Mouse (Mus musculus) embryonic facial prominence, embryonic 13.5 days (tissue): ENCODE results near the gene Ccdc106. TPM values are rescaled to one million over a fixed set of nuclear protein-coding genes. Genes with fewer than 3 reads are reported as not detected.

Experiments
- ATAC-seq: fragments of 200-750 bp; cut with Nextera tagmentation; 2 replicates; pipeline ENCODE4 v1.8.0; 2017; ENCODE audit warnings: low read depth; ENCODE audit not compliant: insufficient number of reproducible peaks, insufficient read depth, low FRiP score, low TSS enrichment
- H3K27ac ChIP-seq: fragments of 300-500 bp; sonication (generic); 2 replicates; pipeline ENCODE4 v1.5.1; 2015; ENCODE audit warnings: moderate library complexity, mild to moderate bottlenecking, inconsistent platforms
- H3K27me3 ChIP-seq: fragments of 300-500 bp; sonication (generic); 2 replicates; pipeline ENCODE4 v1.6.1; 2015; ENCODE audit warnings: mild to moderate bottlenecking, inconsistent platforms
- H3K36me3 ChIP-seq: fragments of 300-500 bp; sonication (generic); 2 replicates; pipeline ENCODE4 v1.6.1; 2015; ENCODE audit warnings: mild to moderate bottlenecking, inconsistent platforms
- H3K4me1 ChIP-seq: fragments of 300-500 bp; sonication (generic); 2 replicates; pipeline ENCODE4 v1.6.1; 2015; ENCODE audit warnings: inconsistent platforms
- H3K4me2 ChIP-seq: fragments of 300-500 bp; sonication (generic); 2 replicates; pipeline ENCODE4 v1.6.1; 2015; ENCODE audit warnings: moderate library complexity, mild to moderate bottlenecking, inconsistent platforms
- H3K4me3 ChIP-seq: fragments of 300-500 bp; sonication (generic); 2 replicates; pipeline ENCODE4 v1.5.1; 2015; ENCODE audit warnings: mild to moderate bottlenecking, inconsistent platforms
- H3K9ac ChIP-seq: fragments of 300-500 bp; sonication (generic); 2 replicates; pipeline ENCODE4 v1.6.1; 2015; ENCODE audit warnings: mild to moderate bottlenecking, inconsistent platforms
- H3K9me3 ChIP-seq: fragments of 300-500 bp; sonication (generic); 2 replicates; pipeline ENCODE4 v1.6.1; 2016; ENCODE audit warnings: inconsistent platforms
- WGBS: fragments of 180-500 bp; shearing (Covaris S2); methylation state at CpG from one replicate; pipeline ENCODE4 v1.1.7; 2015; ENCODE audit warnings: mixed read lengths; 5-methylcytosine and 5-hydroxymethylcytosine counted together
- polyA plus RNA-seq: library from polyadenylated mRNA; unstranded; fragments of >200 nt; fragmentation: Nextera tagmentation; extraction: Ambion mirVana; gene quantifications from 2 replicates; pipeline ENCODE4 v1.2.1, GENCODE M21; 2015

Gene Ccdc106
- polyA plus RNA-seq, 1 experiment from 2014 or later: 46.1 TPM

DNA sequence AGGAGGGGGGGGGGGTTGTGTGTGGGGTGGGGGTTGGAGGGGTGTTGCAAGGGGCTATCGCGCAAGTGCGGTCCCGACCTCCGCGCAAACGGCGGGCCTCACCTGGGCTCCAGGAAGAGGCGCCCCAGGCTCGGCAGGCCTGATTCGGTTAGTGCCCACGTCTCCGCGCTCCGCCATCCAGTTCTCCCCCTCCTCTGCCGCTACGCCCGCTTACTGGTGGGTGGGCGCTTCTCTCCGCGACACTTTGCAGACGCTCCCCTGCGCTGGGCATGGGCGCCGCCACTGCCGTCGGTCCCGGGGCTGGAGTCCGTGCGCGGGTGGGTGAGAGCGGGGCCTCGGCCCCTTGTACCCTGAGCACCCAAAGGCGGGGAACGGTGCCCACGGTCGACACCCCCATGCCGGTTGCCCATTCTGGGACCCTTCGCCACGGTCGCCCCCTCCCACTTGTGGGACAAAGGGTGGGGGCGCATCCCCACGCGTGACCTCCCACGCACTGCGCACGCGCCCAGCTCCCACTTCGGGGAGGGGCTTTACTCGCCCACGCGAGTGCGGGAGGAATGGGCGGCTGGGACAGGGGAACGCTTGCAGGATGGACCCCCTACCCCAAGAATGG lies 36.4 kb downstream of the Ccdc106 start:
- Histone ChIP-seq H3K4me3 (peak overlapping the region; percentile 68), H3K27ac (peak overlapping the region; percentile 62), H3K9ac (peak overlapping the region; percentile 89), H3K9me3 (no peaks in the 10 kb centered on the region), H3K4me2 (peak overlapping the region; percentile 82), H3K27me3 (peaks cover 53% of the 10 kb centered on the region), H3K4me1 (peaks cover 60% of the 10 kb centered on the region), H3K36me3 (no peaks in the 10 kb centered on the region)
- no peak for ATAC-seq
- WGBS: under 1% methylated on average over 52 of the region's 55 CpGs

DNA sequence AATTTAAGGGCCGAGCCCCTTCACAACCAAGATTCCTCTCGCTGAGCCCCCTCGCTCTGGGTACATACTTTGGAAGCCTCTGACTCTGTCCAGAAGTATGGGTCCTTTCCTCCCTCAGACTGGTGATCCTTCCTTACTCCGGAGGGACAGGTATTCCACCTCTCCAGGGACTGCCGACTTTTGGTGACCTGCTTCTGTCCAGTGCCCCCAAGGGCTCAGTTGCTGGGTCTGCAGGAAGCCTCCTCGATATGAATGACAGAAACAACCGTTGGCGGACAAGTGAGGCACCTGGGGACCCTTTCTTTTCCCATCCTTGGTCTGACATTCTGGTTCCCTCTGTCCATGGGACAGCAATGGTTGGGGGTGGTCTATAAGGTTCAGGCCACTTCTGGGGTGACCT lies 37.0 kb downstream of the Ccdc106 start:
- Histone ChIP-seq H3K4me1 (peaks cover 54% of the 10 kb centered on the region), H3K36me3 (no peaks in the 10 kb centered on the region), H3K9ac (peak overlapping the region; percentile 89), H3K27me3 (peaks cover 46% of the 10 kb centered on the region), H3K9me3 (no peaks in the 10 kb centered on the region), H3K27ac (no peak overlapping the region), H3K4me2 (peak overlapping the region; percentile 82), H3K4me3 (peak overlapping the region; percentile 68)
- 36% methylated on average over 8 of the region's 8 CpGs for WGBS
- no peak for ATAC-seq

DNA sequence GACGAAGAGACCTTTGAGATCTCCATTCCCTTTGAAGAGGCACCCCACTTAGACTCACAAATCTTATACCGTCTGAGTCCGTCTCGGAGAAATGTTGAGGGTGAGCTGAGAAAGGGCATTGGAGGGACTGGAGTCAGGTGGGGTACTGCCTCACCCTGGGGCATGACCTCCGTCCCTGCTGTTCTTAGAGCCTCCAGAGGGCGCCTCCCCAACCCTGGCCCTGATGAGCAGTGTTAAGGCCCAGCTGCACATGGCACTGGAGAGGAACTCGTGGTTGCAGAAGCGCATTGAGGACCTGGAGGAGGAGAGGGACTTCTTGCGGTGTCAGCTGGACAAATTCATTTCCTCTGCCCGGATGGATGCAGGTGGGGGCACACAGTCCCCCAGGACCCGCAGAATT lies 37.5 kb downstream of the Ccdc106 start:
- Histone ChIP-seq H3K27me3 (peaks cover 42% of the 10 kb centered on the region), H3K9me3 (no peaks in the 10 kb centered on the region), H3K4me3 (peak overlapping the region; percentile 68), H3K4me2 (peak overlapping the region; percentile 82), H3K9ac (peak overlapping the region; percentile 89), H3K27ac (no peak overlapping the region), H3K4me1 (peaks cover 50% of the 10 kb centered on the region), H3K36me3 (no peaks in the 10 kb centered on the region)
- 40% methylated on average over 11 of the region's 11 CpGs for WGBS
- ATAC-seq: no peak

DNA sequence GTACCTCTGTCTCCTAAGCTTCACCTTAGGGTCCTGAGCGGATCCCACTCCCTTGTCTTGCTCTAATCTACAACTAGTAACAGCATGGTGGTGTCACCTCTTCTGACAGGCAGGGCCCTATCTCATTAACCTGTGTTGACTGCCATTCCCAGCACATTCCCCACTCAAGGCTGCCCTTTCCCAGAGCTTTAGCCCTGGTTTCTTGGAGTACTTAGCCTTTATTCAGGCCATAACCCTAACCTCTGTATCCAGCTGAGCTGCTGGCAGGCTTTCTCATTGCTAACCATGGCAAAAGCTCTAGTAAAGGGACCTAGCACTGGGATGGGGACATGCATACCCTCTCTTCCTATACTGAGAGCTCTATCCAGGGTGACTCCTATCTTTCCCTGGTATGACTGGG lies 38.3 kb downstream of the Ccdc106 start:
- Histone ChIP-seq H3K27ac (no peak overlapping the region), H3K4me2 (no peak overlapping the region), H3K4me3 (0 out of 2 replicates have a peak overlapping the region, but pooled peaks have one; percentile 68), H3K36me3 (no peaks in the 10 kb centered on the region), H3K9me3 (no peaks in the 10 kb centered on the region), H3K9ac (no peak overlapping the region), H3K4me1 (peaks cover 44% of the 10 kb centered on the region), H3K27me3 (peaks cover 34% of the 10 kb centered on the region)
- WGBS: 97% methylated on average over 1 of the region's 1 CpGs
- no peak for ATAC-seq

DNA sequence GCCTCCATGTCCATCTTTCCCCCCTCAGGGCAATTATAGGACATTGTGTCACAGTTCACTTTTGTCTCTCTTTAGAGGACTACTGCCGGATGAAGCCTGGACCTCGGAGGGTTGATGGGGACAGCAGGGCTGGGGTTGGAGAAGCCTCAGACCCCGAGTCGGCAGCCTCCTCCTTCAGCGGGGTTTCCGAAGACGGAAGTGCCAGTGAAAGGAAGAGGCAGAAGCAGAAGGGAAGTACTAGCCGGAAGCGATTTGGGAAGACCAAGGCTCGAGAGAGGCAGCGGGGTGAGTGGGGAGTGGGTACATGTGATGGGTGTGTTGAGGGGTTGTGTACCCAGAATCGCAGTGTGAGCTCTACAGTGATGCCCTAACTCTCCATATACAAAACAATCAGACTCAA lies 39.1 kb downstream of the Ccdc106 start:
- Histone ChIP-seq H3K27ac (peak overlapping the region; percentile 99), H3K27me3 (peaks cover 26% of the 10 kb centered on the region), H3K9me3 (no peaks in the 10 kb centered on the region), H3K36me3 (no peaks in the 10 kb centered on the region), H3K4me3 (no peak overlapping the region), H3K9ac (peak overlapping the region; percentile 92; the same call in 1 of the 2 replicates), H3K4me1 (peaks cover 44% of the 10 kb centered on the region), H3K4me2 (peak overlapping the region; percentile 81; the same call in 1 of the 2 replicates)
- no peak for ATAC-seq
- 91% methylated on average over 12 of the region's 12 CpGs for WGBS

DNA sequence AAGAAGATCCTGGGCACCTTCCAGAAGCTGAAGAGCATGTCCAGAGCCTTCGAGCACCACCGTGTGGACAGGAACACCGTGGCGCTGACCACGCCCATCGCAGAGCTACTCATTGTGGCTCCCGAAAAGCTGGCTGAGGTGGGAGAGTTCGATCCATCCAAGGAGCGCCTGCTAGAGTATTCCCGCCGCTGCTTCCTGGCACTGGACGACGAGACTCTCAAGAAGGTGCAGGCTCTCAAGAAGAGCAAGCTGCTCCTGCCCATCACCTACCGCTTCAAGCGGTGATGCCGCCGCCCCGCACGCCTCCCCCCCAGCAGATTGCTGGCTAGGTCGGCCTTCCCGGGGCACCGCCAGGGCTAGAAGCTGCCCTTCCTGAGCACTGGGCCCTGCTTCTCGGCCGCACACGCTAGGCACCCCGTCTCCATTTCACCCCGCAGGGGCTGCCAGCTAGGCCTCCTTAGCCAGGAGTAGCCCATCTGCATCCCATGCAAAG lies 39.9 kb downstream of the Ccdc106 start:
- no peak for ATAC-seq
- WGBS: 2% methylated on average over 27 of the region's 27 CpGs
- peak overlapping the region; percentile 59 for H3K4me3 ChIP-seq
- no peaks in the 10 kb centered on the region for H3K36me3 ChIP-seq
- peak overlapping the region; percentile 92 for H3K9ac ChIP-seq
- peak overlapping the region; percentile 81 for H3K4me2 ChIP-seq
- H3K27me3 ChIP-seq: peaks cover 17% of the 10 kb centered on the region
- H3K4me1 ChIP-seq: peaks cover 47% of the 10 kb centered on the region
- H3K27ac ChIP-seq: peak overlapping the region; percentile 99
- H3K9me3 ChIP-seq: no peaks in the 10 kb centered on the region

DNA sequence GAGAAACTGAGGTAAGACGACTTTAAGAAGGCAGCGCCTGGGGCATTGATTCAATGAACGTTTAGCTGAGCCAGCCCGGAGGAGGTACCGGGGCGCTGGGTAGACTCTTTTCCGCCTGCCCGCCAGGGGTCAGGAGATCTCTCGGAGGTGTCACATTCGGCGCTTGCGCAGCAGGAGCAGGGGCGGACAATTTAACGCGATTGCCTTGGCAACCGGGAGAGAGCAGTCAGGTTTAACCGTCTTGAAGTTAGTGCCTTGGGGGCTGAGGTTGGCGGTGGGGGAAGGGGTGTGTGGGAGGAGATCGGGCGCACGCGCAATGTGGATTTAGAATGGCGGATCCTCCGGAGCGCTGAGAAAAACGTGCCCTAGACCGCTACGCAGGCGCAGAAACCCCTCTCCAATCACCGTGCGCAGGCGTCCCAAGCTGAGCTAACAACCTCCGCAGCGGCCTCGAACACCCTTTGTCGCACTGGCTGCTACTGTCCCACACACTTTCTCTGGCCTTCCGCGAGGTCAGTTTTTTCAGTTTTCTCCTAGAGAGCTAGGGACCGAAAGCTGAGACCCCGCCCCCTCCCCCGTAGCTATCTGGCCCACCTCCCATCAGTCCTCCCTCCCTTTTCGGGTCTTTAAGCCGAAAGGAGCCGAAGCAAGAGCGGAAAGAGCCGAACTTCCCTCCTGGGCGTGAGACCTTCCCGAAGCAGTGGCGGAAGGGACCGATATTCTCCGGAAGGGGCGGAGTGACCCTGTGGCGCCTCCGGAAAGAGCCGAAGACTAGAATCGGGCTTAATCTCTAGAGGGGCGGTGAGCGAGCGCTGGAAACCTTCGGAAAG lies 40.8 kb downstream of the Ccdc106 start:
- peak overlapping the region; percentile 59 for H3K4me3 ChIP-seq
- H3K9ac ChIP-seq: peak overlapping the region; percentile 92
- peaks cover 9% of the 10 kb centered on the region for H3K27me3 ChIP-seq
- H3K4me2 ChIP-seq: peak overlapping the region; percentile 81
- peak overlapping the region; percentile 99 for H3K27ac ChIP-seq
- H3K4me1 ChIP-seq: peaks cover 49% of the 10 kb centered on the region
- H3K9me3 ChIP-seq: no peaks in the 10 kb centered on the region
- H3K36me3 ChIP-seq: peaks cover 2% of the 10 kb centered on the region
- WGBS: under 1% methylated on average over 60 of the region's 60 CpGs
- ATAC-seq: peak; percentile 86

DNA sequence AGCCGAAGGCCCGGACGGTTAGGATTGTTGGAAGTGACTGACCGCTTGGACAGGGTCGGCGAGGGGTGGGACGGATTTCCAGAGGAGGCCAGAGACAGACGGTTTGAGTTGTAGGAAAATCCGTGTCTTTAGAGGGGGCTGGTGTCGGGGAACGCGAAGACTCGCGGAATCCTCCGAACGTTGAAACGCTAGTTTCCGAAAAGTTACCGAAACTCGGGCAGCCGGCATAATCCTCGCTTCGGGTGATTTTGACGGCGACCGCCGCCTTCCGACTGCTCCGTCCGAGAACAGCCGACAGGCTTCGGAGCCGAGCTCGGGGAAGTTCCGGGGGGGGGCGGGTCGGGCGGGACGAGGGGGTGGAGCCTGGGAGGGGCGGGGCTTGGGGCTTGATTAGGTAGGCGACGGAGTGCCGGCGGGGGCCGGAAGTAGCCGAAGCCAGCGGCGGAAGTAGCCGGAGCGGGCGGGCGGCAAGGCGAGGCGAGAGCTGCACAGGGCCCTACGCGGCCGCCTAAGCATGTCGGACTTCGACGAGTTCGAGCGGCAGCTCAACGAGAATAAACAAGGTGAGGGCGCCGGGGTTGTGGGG lies 41.5 kb downstream of the Ccdc106 start, which contains the start of gene U2af2:
TSS of gene U2af2 (plus strand) at position 370 of the 586 bp plus-strand sequence.
- peak; percentile 74 for ATAC-seq
- Histone ChIP-seq H3K9me3 (no peaks in the 10 kb centered on the region), H3K4me2 (peak within 1 kb of the TSS; percentile 81), H3K9ac (peak within 1 kb of the TSS; percentile 92), H3K27ac (peak within 1 kb of the TSS; percentile 99), H3K27me3 (peaks cover 8% of the 10 kb centered on the region), H3K4me3 (peak within 1 kb of the TSS; percentile 59), H3K4me1 (peaks cover 46% of the 10 kb centered on the region), H3K36me3 (peaks cover 9% of the 10 kb centered on the region)
- WGBS: under 1% methylated on average over 54 of the region's 65 CpGs

DNA sequence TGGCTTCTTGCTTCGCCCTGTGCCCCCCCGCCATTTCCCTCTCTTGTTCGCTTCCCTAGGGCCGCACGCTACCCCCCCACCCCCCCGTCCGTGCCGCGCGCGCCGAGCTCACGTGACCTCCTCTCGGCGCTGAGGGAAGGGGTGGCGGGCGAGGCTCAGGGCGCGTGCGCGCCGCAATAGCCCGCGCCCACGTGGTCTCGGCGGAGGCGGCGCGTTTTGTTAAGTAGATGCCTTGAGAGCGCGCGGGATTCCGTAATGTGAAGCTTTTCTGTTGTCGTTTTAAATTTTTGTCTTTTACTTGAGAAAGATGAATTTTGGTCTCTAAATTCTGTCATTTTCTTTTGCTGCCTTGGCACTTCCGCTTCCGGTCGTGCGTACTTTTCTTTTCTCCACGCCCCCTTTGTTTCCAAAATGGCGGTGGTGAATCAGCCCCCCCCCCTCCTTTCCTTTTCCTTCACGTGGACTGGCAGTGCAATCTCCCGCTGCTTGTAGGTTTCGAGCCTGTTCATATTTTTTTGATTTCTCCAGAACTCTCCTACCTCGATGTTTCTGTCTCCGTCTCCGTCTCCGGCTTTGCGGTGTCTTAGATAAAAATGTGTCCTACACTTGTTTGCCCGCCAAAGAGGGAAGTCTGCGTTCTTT lies 42.1 kb downstream of the Ccdc106 start:
- Histone ChIP-seq H3K27ac (peak overlapping the region; percentile 99), H3K4me3 (peak overlapping the region; percentile 59), H3K9me3 (no peaks in the 10 kb centered on the region), H3K27me3 (peaks cover 7% of the 10 kb centered on the region), H3K4me2 (peak overlapping the region; percentile 81), H3K36me3 (peaks cover 15% of the 10 kb centered on the region), H3K4me1 (peaks cover 42% of the 10 kb centered on the region), H3K9ac (peak overlapping the region; percentile 78)
- peak; percentile 32 for ATAC-seq
- WGBS: 0% methylated on average over 51 of the region's 51 CpGs

DNA sequence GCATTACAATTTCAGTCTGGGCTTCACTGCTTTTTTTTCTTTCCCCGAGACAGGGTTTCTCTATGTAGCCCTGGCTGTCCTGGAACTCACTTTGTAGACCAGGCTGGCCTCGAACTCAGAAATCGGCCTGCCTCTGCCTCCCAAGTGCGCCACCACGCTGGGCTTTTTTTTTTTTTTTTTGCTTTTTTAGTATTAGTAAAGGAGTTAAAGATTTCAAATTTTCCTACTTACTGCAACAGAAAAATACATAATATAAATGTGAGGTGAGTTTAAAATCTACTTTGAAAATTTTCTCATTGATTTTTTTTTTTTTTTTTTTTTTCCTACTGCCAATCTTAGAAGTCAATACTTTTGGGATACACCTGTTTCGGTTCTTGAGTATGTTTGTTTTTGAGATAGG lies 44.5 kb downstream of the Ccdc106 start:
- H3K4me2 ChIP-seq: peak overlapping the region; percentile 81; the same call in 1 of the 2 replicates
- no peak overlapping the region for H3K27ac ChIP-seq
- no peak for ATAC-seq
- no peaks in the 10 kb centered on the region for H3K27me3 ChIP-seq
- peaks cover 27% of the 10 kb centered on the region for H3K4me1 ChIP-seq
- H3K4me3 ChIP-seq: no peak overlapping the region
- no peak overlapping the region for H3K9ac ChIP-seq
- peaks cover 39% of the 10 kb centered on the region for H3K36me3 ChIP-seq
- WGBS: 96% methylated on average over 6 of the region's 6 CpGs
- H3K9me3 ChIP-seq: no peaks in the 10 kb centered on the region

DNA sequence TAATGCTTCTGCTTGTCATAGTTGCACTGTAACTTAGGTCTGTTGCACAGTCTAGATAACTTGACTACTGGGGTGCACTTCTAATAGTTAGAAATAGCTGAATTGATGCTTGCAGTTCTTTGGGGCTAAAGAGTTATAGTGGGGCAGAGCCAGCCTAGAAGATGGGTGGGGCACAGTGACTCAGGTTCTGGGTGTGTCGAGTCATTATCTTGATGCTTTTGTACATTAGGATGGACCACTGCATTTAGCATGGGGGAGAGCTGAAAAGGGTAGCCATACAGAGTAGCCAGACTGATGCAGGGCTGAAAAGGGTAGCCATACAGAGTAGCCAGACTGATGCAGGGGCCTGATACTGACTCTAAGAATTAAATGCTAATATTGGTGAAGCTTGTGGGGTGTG lies 53.2 kb downstream of the Ccdc106 start:
- 81% methylated on average over 1 of the region's 1 CpGs for WGBS
- no peaks in the 10 kb centered on the region for H3K27me3 ChIP-seq
- no peak for ATAC-seq
- no peak overlapping the region for H3K27ac ChIP-seq
- no peak overlapping the region for H3K4me3 ChIP-seq
- no peaks in the 10 kb centered on the region for H3K9me3 ChIP-seq
- H3K36me3 ChIP-seq: peaks cover 93% of the 10 kb centered on the region
- no peak overlapping the region for H3K9ac ChIP-seq
- no peaks in the 10 kb centered on the region for H3K4me1 ChIP-seq
- H3K4me2 ChIP-seq: no peak overlapping the region
